Mouse (Mus musculus) limb, embryonic 12.5 days (tissue): Measurements from ENCODE around the gene Elf1. TPM values are rescaled to one million over a fixed set of nuclear protein-coding genes. Genes with fewer than 3 reads are reported as not detected.

ENCODE experiments used
- ATAC-seq: fragments of 200-750 bp; cut with Nextera tagmentation; 2 replicates; pipeline ENCODE4 v1.8.0; 2017; ENCODE audit warnings: low read depth, moderate TSS enrichment; ENCODE audit not compliant: insufficient number of reproducible peaks, insufficient read depth, low FRiP score, low TSS enrichment
- H3K27ac ChIP-seq: fragments of 300-500 bp; sonication (generic); 2 replicates; pipeline ENCODE4 v1.5.1; 2016; ENCODE audit warnings: mild to moderate bottlenecking, moderate library complexity
- H3K27me3 ChIP-seq: fragments of 300-500 bp; sonication (generic); 2 replicates; pipeline ENCODE4 v1.6.1; 2016; ENCODE audit warnings: mild to moderate bottlenecking, moderate library complexity
- H3K36me3 ChIP-seq: fragments of 300-500 bp; sonication (generic); 2 replicates; pipeline ENCODE4 v1.6.1; 2016; ENCODE audit warnings: mild to moderate bottlenecking, moderate library complexity
- H3K4me1 ChIP-seq: fragments of 300-500 bp; sonication (generic); replicated peaks from 2 replicates; pipeline ENCODE4 v1.6.1; 2016
- H3K4me2 ChIP-seq: fragments of 300-500 bp; sonication (generic); 2 replicates; pipeline ENCODE4 v1.6.1; 2016; ENCODE audit warnings: mild to moderate bottlenecking, moderate library complexity
- H3K4me3 ChIP-seq: fragments of 300-500 bp; sonication (generic); replicated peaks from 2 replicates; pipeline ENCODE4 v1.5.1; 2016; ENCODE audit warnings: mild to moderate bottlenecking
- H3K9ac ChIP-seq: fragments of 300-500 bp; sonication (generic); replicated peaks from 2 replicates; pipeline ENCODE4 v1.6.1; 2016; ENCODE audit warnings: mild to moderate bottlenecking, moderate library complexity
- H3K9me3 ChIP-seq: fragments of 300-500 bp; sonication (generic); 2 replicates; pipeline ENCODE4 v1.6.1; 2016; ENCODE audit warnings: mild to moderate bottlenecking, moderate library complexity
- WGBS: fragments of 180-500 bp; shearing (Covaris S2); methylation state at CpG from one replicate; pipeline ENCODE4 v1.1.7; 2016; 5-methylcytosine and 5-hydroxymethylcytosine counted together
- polyA plus RNA-seq: library from polyadenylated mRNA; unstranded; fragments of >200 nt; fragmentation: Nextera tagmentation; extraction: Ambion mirVana; gene quantifications from 2 replicates; pipeline ENCODE4 v1.2.1, GENCODE M21; 2016

The Elf1 gene
- polyA plus RNA-seq, 1 experiment from 2014 or later = 8.8 TPM

GRCm38 (mm10) chr14:79515100-79515499 lies 34.1 kb downstream of the Elf1 start:
- no peak overlapping the region for H3K4me3 ChIP-seq
- no peak overlapping the region for H3K27ac ChIP-seq
- H3K36me3 ChIP-seq = no peaks in the 10 kb centered on the region
- no peak overlapping the region for H3K4me2 ChIP-seq
- peaks cover 22% of the 10 kb centered on the region for H3K4me1 ChIP-seq
- no peaks in the 10 kb centered on the region for H3K27me3 ChIP-seq
- H3K9ac ChIP-seq = no peak overlapping the region
- ATAC-seq = no peak
- 69% methylated on average over 8 of the region's 8 CpGs for WGBS
- no peaks in the 10 kb centered on the region for H3K9me3 ChIP-seq

DNA sequence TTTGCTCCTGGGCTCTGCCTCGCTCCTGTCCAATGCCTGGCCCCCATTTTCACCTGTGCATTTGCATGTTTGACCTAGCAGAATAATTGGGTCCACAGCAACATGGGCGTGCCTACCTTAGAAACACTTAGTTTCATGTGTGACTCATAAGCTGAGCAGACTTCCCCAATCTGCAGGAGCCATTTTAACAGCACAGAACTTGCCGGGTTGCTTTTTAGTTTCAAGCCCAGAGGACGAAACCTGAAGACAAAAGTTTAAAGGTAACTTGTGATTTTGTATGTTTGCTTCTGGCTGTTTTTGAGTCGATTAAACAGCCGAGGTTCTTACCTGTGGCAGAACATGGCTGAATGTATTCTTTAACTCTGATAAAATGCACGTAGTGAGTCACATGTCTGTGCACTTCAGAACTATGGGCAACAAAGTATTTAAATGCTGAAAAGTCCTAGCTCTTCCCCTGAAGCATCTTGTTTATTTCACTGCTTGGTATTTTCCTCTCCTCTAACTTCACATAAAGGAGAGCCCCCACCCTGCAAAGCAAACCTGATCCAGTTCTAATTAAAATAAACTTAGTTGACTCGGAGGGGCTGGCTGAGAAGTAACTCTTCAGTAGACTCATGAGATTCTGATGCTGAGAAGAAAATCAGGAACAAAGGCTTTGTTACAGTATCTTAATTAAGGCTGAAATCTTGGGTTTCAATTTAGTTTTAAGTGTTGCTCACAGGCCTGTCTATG lies 34.7 kb downstream of the Elf1 start:
- H3K27me3 ChIP-seq = no peaks in the 10 kb centered on the region
- H3K27ac ChIP-seq = no peak overlapping the region
- H3K9ac ChIP-seq = no peak overlapping the region
- no peak for ATAC-seq
- no peak overlapping the region for H3K4me3 ChIP-seq
- 71% methylated on average over 8 of the region's 8 CpGs for WGBS
- H3K9me3 ChIP-seq = no peaks in the 10 kb centered on the region
- H3K4me2 ChIP-seq = no peak overlapping the region
- no peaks in the 10 kb centered on the region for H3K36me3 ChIP-seq
- peaks cover 17% of the 10 kb centered on the region for H3K4me1 ChIP-seq

- Histone ChIP-seq H3K27ac (no peak overlapping the region), H3K36me3 (no peaks in the 10 kb centered on the region), H3K9me3 (no peaks in the 10 kb centered on the region), H3K27me3 (no peaks in the 10 kb centered on the region), H3K4me1 (peaks cover 11% of the 10 kb centered on the region), H3K4me2 (no peak overlapping the region), H3K4me3 (no peak overlapping the region), H3K9ac (no peak overlapping the region)
- no peak for ATAC-seq
- 83% methylated on average over 5 of the region's 5 CpGs for WGBS
Observed at GRCm38 (mm10) chr14:79516243-79516610, 35.2 kb downstream of the Elf1 start.

DNA sequence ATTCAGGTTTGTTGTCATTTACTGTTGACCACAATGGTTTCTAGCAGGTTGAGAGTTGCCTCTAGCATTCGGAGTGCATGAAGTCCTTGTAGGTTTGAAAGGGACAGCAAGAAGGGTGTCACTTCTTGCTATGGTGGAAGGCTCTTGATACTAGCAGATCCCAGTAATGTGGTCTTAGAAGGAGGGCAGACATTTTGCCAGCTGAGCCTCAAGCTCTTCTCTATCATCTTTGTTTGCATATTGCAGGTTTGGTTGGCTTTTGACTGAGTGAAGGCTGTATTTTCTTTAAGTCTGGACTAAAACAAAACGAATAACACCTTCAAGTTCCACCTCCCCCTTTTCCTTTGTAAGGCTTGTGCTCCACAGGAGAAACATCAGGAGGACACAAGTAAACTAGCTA lies 35.8 kb downstream of the Elf1 start:
- H3K27ac ChIP-seq = no peak overlapping the region
- peaks cover 10% of the 10 kb centered on the region for H3K4me1 ChIP-seq
- no peak for ATAC-seq
- H3K27me3 ChIP-seq = no peaks in the 10 kb centered on the region
- H3K4me3 ChIP-seq = no peak overlapping the region
- WGBS = 83% methylated on average over 2 of the region's 2 CpGs
- H3K36me3 ChIP-seq = no peaks in the 10 kb centered on the region
- no peaks in the 10 kb centered on the region for H3K9me3 ChIP-seq
- H3K4me2 ChIP-seq = no peak overlapping the region
- H3K9ac ChIP-seq = no peak overlapping the region

- no peaks in the 10 kb centered on the region for H3K36me3 ChIP-seq
- no peak for ATAC-seq
- no peaks in the 10 kb centered on the region for H3K27me3 ChIP-seq
- no peaks in the 10 kb centered on the region for H3K9me3 ChIP-seq
- 85% methylated on average over 8 of the region's 8 CpGs for WGBS
- peaks cover 10% of the 10 kb centered on the region for H3K4me1 ChIP-seq
- H3K4me2 ChIP-seq = no peak overlapping the region
- H3K4me3 ChIP-seq = no peak overlapping the region
- H3K27ac ChIP-seq = no peak overlapping the region
- no peak overlapping the region for H3K9ac ChIP-seq
Observed at GRCm38 (mm10) chr14:79517185-79517740, 36.3 kb downstream of the Elf1 start.

DNA sequence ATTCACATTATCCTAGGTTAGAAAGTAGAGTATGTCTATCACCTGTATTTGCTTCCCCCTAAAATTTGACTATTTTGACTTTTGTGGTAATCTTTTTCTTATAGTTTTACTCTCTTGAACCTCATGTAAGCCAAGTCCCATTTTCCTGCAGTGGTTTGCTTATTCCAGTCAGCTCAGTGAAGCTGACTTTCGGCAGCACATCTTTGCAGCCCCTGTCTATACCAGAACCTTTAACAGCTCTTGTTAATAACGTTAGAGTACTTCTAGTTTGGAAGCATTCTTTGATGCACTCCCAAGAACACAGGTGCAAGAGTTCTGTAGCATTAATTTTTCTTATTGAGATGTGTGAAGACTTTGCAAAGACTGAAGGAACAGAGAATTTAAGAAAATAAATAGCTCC lies 37.1 kb downstream of the Elf1 start:
- Histone ChIP-seq H3K36me3 (no peaks in the 10 kb centered on the region), H3K4me1 (peaks cover 10% of the 10 kb centered on the region), H3K4me2 (no peak overlapping the region), H3K27me3 (no peaks in the 10 kb centered on the region), H3K4me3 (no peak overlapping the region), H3K27ac (no peak overlapping the region), H3K9ac (no peak overlapping the region), H3K9me3 (no peaks in the 10 kb centered on the region)
- ATAC-seq = no peak
- WGBS = 80% methylated on average over 2 of the region's 2 CpGs

GRCm38 (mm10) chr14:79518761-79519662 lies 38.0 kb downstream of the Elf1 start:
- peaks cover 10% of the 10 kb centered on the region for H3K4me1 ChIP-seq
- H3K9me3 ChIP-seq = no peaks in the 10 kb centered on the region
- no peak overlapping the region for H3K4me3 ChIP-seq
- no peaks in the 10 kb centered on the region for H3K36me3 ChIP-seq
- no peak for ATAC-seq
- H3K27me3 ChIP-seq = no peaks in the 10 kb centered on the region
- H3K9ac ChIP-seq = no peak overlapping the region
- no peak overlapping the region for H3K27ac ChIP-seq
- no peak overlapping the region for H3K4me2 ChIP-seq
- WGBS = 62% methylated on average over 19 of the region's 19 CpGs

GRCm38 (mm10) chr14:79519663-79519975 lies 38.6 kb downstream of the Elf1 start:
- Histone ChIP-seq H3K4me2 (no peak overlapping the region), H3K9ac (no peak overlapping the region), H3K4me3 (no peak overlapping the region), H3K27ac (no peak overlapping the region), H3K9me3 (no peaks in the 10 kb centered on the region), H3K27me3 (no peaks in the 10 kb centered on the region), H3K36me3 (no peaks in the 10 kb centered on the region), H3K4me1 (peaks cover 10% of the 10 kb centered on the region)
- WGBS = 33% methylated on average over 1 of the region's 1 CpGs
- no peak for ATAC-seq

DNA sequence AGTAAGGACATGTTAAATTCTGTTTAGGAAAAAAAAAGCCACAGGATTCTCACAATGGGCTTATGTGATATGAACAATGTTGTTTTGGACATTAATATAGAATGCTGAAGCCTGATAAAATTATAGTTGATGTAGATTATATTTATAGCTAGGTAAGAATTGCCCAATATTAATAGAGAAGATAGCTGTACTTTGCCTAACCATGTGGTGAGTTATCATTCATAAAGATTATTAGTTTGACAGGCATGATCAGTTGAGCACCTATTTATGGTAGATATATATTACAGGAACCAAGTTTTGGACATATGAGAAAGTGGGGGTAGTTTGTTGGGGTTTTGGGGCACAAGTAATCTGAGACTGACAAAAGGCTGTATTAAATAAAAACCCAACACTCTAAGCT lies 39.6 kb downstream of the Elf1 start:
- no peak overlapping the region for H3K27ac ChIP-seq
- H3K9ac ChIP-seq = no peak overlapping the region
- H3K4me1 ChIP-seq = peaks cover 10% of the 10 kb centered on the region
- no peaks in the 10 kb centered on the region for H3K36me3 ChIP-seq
- H3K4me3 ChIP-seq = no peak overlapping the region
- ATAC-seq = no peak
- H3K4me2 ChIP-seq = no peak overlapping the region
- no peaks in the 10 kb centered on the region for H3K9me3 ChIP-seq
- no peaks in the 10 kb centered on the region for H3K27me3 ChIP-seq

DNA sequence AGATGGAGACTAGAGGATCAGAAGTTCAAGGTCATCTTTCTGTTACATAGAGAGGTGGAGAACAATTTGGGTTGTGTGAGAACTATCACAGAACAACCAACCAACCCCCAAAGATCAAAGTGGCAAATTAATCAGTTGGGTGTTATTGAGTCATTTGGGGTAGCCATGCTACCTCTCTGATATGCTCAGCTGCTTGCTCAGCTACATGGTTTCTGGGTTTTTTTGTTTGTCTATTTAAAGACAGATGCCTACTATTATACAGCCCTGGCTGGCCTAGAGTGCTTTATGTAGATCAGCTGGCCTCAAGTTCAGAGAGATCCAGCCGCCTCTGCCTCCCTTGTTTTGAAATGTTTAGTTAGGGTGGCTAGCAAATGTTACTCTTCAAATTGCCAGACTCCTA lies 40.1 kb downstream of the Elf1 start:
- Histone ChIP-seq H3K36me3 (no peaks in the 10 kb centered on the region), H3K27ac (no peak overlapping the region), H3K9me3 (no peaks in the 10 kb centered on the region), H3K9ac (no peak overlapping the region), H3K27me3 (no peaks in the 10 kb centered on the region), H3K4me3 (no peak overlapping the region), H3K4me2 (no peak overlapping the region), H3K4me1 (peaks cover 10% of the 10 kb centered on the region)
- ATAC-seq = no peak
- 86% methylated on average over 1 of the region's 1 CpGs for WGBS

GRCm38 (mm10) chr14:79521471-79522117 lies 40.6 kb downstream of the Elf1 start:
- Histone ChIP-seq H3K36me3 (no peaks in the 10 kb centered on the region), H3K9me3 (no peaks in the 10 kb centered on the region), H3K4me3 (no peak overlapping the region), H3K27ac (no peak overlapping the region), H3K4me1 (peaks cover 10% of the 10 kb centered on the region), H3K9ac (no peak overlapping the region), H3K4me2 (no peak overlapping the region), H3K27me3 (no peaks in the 10 kb centered on the region)
- 67% methylated on average over 6 of the region's 6 CpGs for WGBS
- no peak for ATAC-seq
